Mouse (Mus musculus): ENCODE measurements around the gene Cables2. TPM values are rescaled to one million over a fixed set of nuclear protein-coding genes. Genes with fewer than 3 reads are reported as not detected.

Cables2 gene
- total RNA-seq, 1 experiment from 2014 or later = 17.8 TPM

DNA sequence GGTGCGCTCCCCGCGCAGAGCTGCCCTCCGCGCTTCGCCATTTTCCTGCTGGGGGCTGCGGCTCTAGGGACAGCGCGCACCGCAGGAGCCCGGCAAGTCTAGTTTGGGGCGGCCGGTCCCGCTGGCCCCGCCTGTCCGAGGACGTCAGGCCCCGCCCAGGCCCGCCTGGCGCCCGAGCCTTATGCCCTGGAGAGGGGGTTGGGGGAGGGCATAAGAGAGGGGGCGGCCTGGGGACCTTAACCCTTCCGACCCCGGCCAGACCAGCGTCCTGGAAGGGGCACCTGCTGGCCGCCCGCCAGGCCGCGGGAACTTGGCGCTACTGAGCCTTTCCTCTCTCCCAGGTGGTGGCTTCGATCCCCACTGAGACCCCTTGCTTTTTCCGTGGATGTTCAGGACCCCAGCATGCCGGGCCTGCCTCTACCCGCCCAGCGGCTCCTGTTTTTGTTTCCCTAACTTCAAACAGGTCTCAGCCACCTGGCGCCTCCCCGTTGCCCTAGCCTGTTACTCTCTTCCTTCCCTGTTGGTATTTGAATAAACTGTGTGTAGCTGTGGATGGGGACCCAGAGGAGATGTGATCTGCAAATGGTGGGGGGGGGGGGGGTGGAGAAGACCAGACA lies 47.4 kb downstream of the Cables2 start, which contains the start of gene Lama5:
Lama5 (minus strand) TSS at position 98 of the 617 bp plus-strand sequence.
- DNase-seq = peak; percentile 84

DNA sequence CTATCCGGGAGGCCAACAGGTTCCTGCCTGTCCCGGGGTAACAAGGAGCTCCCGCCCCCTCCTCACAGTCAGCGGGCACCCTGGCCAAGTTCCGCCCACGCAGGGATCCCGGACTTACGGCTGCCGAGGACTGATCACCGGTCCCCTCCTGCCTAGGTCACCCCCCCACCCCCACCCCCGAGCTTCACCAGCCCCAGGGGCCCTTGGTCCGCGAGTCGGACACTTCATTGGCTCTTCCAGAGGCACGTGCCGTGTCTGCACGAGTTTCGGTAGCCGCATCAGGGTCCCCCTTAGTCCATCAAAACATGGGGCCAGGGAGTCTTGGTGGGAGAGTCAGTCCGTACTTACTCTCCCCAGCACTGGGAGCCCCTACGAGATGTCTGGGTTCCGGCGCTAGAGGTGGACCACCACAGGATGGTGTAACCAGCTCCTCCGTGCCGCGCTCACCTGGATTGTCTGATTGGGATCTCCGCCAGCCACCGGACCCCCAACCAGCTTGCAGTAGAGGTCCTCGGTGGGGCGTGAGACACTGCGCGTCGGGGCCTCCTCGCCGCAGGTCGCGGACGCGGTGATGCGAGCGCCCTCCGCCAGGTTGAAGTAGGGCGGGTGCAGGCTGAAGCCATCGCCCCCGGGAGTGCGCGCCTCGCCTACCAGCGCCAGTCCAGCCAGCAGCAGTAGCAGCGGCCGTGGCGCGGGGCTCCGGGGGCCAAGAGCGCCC lies 48.1 kb downstream of the Cables2 start:
- DNase-seq = peak; percentile 58

- DNase-seq = no peak
Observed at GRCm38 (mm10) chr2:180224647-180225043, 48.7 kb downstream of the Cables2 start.

GRCm38 (mm10) chr2:180222250-180222649 lies 51.0 kb downstream of the Cables2 start:
- DNase-seq = peak; percentile 50

DNA sequence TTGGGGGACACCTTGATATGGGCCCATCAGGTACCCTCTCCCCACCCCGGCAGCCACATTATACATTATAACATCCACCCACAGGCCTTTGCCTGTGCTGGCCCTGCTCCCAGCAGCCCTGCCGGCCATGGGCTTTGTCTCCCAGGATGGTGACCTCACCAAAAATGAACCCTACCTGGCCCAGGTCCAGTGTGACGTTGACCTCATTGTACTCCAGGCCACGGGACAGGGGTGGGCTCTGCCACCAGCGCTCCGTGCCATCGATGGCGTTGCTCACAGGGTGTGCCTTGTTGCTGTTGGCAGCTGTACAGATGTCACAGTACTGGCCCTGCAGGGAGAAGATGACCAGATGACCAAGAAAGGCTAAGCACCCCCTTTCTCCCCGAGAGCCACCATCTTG lies 52.2 kb downstream of the Cables2 start:
- no peak for DNase-seq

GRCm38 (mm10) chr2:180220165-180220564 lies 53.1 kb downstream of the Cables2 start:
- no peak for DNase-seq

GRCm38 (mm10) chr2:180219145-180219943 lies 54.0 kb downstream of the Cables2 start:
- no peak for DNase-seq

DNA sequence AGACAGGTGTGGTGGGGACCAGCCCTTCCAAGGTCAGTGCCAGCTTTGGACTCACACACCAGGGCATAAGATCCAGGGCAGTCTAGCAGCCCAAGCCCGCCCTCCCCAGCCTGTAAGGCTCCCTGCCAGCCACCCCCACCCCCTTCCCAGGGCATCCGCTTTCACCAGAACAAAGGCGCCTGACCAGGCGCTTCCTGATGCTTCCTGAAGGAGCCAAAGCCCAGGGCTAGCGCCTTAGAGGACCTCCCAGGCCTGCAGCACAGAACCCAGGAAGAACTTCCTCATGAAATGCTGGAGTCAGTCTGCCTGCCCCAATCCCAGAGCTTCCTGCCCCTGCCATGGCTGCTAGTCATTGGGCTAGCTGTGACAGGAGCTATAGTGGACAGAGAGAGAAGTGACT lies 54.6 kb downstream of the Cables2 start:
- DNase-seq = peak; percentile 73

- no peak for DNase-seq
Observed at GRCm38 (mm10) chr2:180218241-180218640, 55.1 kb downstream of the Cables2 start.

DNA sequence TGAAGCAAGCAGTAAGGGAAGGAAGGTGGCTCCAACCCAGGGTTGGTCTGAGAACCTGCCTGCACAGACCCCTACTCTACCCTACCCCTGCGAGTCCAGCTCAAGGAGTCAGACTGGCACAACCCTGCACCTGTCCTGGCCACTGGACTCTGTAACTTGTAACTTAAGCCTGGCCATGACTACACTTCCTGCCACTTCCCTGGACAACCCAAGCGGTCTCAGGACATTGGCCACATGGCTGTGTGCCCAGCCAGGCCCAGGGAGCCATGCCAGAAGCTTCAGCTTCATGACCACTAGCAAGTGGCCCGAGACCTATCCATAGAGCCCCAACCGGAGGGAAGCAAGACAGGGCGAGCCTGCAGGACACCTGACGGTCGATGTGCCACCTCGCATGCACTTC lies 55.7 kb downstream of the Cables2 start:
- DNase-seq = peak; percentile 83

- no peak for DNase-seq
Observed at GRCm38 (mm10) chr2:180216921-180217320, 56.4 kb downstream of the Cables2 start.

- peak; percentile 82 for DNase-seq
Observed at GRCm38 (mm10) chr2:180215951-180216350, 57.3 kb downstream of the Cables2 start.

- peak; percentile 69 for DNase-seq
Observed at GRCm38 (mm10) chr2:180215011-180215461, 58.3 kb downstream of the Cables2 start.

- DNase-seq = peak; percentile 77
Observed at GRCm38 (mm10) chr2:180214352-180214978, 58.8 kb downstream of the Cables2 start.

GRCm38 (mm10) chr2:180212255-180212654 lies 61.0 kb downstream of the Cables2 start:
- DNase-seq = no peak

GRCm38 (mm10) chr2:180208976-180209375 lies 64.3 kb downstream of the Cables2 start:
- no peak for DNase-seq

Small RNA genes within 50 kb of the gene (microRNA-seq; reads per million reads assigned to microRNA genes)
- 0 reads per million in 2 experiments for gene Mir3091

Other genes starting within 250 kb of the Cables2 start
- gene Lsm14b, start 248.5 kb downstream of the Cables2 start, total RNA-seq (2021) = 36.0 and 36.8 TPM in 2 replicates
- gene Psma7, start 231.1 kb downstream of the Cables2 start, total RNA-seq (2021) = 225 and 229 TPM in 2 replicates
- 7.0 and 7.5 TPM in 2 replicates for gene Ss18l1, start 231.0 kb downstream of the Cables2 start, total RNA-seq (2021)
- gene Mtg2, start 202.9 kb downstream of the Cables2 start, total RNA-seq (2021) = 14.6 and 17.9 TPM in 2 replicates
- 0.41 TPM in 1 of 2 replicates, not detected in the other for gene Hrh3, start 169.0 kb downstream of the Cables2 start, total RNA-seq (2021)
- 36.1 and 36.2 TPM in 2 replicates for gene Osbpl2, start 154.2 kb downstream of the Cables2 start, total RNA-seq (2021)
- 126 and 130 TPM in 2 replicates for gene Adrm1, start 102.0 kb downstream of the Cables2 start, total RNA-seq (2021)
- gene Lama5, start 47.6 kb downstream of the Cables2 start, total RNA-seq (2021) = 48.7 and 55.1 TPM in 2 replicates
- gene Rps21, start 16.1 kb downstream of the Cables2 start, total RNA-seq (2021) = 787 and 921 TPM in 2 replicates
- gene Rbbp8nl, start 16.4 kb upstream of the Cables2 start, total RNA-seq (2021) = not detected in 2 replicates
- gene Gata5, start 61.2 kb upstream of the Cables2 start, total RNA-seq (2021) = 0.15 and 0.26 TPM in 2 replicates
- gene Slco4a1, start 182.7 kb upstream of the Cables2 start, total RNA-seq (2021) = 7.0 and 7.1 TPM in 2 replicates
- 0.08 TPM in 1 of 2 replicates, not detected in the other for gene Ntsr1, start 226.5 kb upstream of the Cables2 start, total RNA-seq (2021)